Mouse (Mus musculus) right cerebral cortex, postnatal 4 days (tissue): ENCODE measurements around the gene Efna4.

Experiments
- DNase-seq: peaks from one replicate; pipeline ENCODE4 v3.0.0-alpha.2; 2022

Efna4 gene

DNA sequence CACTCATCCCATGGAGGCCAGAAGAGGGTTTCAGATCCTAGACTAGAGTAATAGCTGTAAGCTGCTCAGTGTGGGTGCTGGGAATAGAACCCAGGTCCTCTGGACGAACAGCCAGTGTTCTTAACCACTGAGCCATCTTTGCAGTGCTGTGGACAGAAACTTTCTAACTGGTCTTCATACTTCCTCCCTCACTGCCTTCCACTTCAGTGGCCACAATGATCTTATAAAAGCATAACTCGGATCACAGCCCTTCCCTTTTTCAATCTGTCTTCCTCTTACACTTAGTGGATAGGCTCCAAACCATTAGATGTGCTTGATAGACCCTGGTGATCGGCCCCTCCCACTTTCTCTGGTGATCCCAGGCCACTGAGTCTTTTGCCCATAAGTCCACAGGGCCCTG, 22.4 kb upstream of the Efna4 start:
- no peak for DNase-seq

DNA sequence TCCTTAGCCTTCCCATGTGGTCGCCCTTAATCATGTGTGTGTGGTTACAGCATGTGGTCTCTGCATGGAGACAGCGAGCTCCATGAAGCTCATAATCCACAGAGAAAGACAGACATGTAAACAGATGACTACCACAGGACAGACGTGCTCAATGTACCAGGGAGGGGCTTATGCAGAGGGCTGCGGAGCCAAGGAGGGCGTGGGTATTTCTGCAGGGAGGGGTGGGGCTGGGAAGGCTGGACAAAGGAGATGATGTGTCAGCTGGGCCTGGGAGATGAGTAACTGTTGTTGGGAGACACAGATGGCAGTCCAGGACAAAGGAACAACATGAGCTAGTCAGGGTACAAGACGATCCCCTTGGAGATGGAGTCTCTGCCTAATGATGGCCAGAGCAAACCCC, 21.8 kb upstream of the Efna4 start:
- DNase-seq = no peak

DNA sequence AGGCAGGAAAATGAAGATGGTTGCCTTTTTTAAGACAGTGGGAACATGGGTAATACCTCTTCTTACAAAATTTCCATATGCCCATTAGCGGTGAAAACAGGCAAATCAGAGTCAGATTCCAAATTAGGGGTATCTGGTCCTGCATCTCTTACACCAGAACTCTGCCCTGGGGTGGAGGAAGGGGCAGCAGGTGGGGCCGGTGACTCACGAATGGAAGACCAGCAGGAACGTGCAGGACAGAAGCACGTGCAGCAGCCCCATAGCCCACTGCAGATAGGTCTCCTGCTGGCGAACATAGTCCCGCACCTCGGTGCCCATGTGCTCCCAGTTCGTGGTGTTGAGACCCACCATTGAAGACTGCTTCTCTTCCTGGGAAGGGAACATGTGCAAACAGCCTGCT, 18.2 kb upstream of the Efna4 start:
- no peak for DNase-seq

DNA sequence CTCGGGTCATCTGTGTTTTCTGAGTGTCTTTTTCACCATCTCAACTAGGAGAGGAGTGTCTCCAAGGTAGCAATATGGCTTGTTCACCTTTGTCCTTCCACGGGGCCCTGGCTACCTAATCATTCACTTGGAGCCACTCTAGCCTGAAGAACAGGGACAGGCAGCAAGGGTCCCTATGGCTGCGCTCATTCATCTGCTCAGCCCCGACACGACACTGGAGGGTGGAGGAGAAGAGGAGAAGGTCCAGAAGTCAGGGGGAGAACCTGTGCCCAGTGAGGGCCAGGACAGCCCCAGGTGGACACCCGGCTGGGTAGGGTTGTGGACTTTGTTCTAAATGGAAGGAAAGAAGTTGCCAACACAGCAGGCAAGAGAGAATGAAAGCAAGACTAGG, 17.7 kb upstream of the Efna4 start:
- DNase-seq = no peak

DNA sequence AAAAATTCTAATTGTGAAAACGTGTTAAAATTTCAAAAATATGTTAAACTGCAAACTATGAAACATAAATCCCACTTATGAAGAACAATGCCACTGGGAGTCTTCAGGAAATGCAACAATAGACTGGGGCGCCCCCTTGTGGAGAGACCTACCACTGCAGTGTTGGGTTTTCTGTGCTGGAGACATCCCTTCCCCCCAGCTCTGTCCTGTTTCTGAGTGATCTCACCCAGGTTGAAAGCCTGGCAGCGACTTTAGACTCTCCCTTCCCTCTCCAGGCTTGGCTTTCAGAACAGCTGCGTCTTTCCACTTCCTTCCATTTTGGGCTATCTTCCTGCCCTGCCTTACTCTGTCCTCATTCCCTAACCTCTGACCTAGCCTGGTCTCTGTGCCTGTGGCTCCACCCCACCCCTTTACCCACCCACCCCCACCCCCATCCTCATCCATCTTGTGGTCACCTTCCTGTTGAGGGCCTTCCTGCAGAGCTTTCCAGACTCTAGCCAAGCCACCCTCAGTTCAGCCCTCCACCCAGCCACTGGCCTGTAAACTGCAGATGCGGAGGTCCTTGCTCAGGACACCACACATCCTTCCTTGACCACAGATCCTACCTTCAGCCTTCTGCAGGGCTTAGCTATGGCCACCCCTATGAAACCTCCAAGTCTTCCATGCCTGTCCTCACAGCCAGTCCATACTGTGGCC, 17.1 kb upstream of the Efna4 start:
- DNase-seq = peak; percentile 80

DNA sequence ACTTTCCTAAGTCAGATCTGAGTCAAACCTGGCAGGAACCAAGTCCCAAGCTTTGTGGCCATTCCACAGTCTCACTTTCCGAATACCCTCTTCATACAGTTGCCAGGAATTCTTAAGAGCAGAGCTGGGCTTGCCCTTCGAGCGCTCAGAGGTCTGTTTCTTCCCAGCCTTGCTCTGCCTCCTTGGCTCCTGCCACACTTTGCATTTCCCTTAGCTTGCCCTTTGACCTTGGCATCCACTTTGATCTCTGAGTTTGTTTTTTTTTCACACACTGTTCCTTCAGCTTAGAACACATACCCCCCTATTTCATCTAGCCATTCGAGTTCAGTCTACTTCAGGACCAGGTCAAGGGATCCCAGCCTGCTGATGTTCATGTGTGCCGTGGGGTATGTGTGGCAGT, 13.4 kb upstream of the Efna4 start:
- DNase-seq = no peak

DNA sequence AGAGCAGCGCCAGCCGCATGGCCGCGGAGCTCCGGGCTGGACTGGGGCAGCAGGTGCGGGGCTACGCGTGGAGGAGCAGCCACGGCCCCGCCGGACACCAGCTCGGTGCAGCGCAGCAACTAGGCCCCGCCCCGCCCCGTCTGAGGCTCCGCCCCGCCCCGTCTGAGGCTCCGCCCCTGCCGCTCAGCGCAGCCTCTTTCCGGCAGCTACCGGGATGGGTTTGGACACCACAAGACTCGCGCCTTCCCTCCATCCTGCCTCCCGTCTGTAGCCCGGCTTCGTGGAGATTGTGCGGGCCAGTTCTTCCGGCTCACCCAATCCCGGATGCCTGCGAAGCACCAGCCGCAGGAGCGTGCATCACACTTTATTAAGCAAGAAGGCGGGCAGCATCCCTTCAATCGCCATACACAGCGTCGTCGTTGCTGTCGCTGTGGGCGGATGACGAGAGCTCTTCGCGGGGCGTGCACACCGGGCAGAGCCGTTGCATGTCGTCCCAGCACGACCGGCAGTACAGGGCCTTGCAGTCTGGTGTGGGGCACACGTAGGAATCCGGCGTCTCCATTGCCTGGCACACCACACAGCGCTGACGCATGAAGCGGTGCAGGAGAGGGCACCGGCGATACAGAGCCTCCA, 12.2 kb upstream of the Efna4 start, which contains the start of gene Adam15:
Gene Adam15, minus strand, starts transcription at position 128 of the 633 bp plus-strand sequence.
- peak; percentile 90 for DNase-seq

DNA sequence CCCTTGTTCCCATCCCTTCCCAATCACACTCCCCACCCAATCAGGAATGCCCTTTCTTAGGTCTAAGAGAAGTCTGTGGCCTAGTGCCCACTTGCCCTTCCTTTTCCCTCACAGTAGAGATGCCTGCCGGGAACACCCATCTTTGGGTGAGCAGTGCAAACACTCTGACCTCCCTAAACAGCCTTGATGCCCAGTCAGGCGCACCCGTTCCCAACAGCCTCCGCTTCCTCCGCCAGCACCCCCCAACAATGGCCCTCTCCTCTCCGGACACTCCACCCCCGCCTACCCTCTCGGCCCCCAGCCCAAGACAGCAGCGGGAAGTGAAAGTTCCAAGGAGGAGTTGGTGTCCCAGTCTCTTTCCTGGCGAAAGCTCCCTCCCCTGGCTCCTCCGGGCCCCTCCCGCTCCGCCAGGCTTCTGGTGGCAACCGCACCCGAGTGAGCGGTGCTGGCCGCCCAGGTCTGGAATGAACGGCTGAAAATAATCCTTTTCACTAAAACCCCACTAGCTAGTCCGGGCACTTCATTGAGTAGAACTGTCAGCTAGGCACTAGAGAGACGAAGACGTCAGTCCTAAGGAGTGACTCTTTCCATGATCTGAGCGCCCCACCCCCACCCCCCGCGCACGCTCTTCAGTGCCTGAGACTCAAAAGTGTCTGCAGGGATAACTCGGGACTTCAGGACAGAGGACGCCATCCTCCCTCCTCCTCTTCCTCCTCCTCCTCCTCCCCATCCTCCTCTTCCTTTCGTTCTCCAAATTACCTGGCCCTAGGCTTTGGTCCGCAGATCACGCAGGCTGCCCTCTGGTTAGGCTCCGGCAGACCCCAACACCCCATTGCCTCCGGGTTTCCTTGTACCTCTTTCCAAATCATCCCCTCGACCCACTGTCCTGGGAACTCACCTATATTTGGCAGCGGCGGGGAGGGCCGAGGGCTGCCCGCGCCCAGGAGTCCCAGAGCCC, 11.4 kb upstream of the Efna4 start:
- no peak for DNase-seq

DNA sequence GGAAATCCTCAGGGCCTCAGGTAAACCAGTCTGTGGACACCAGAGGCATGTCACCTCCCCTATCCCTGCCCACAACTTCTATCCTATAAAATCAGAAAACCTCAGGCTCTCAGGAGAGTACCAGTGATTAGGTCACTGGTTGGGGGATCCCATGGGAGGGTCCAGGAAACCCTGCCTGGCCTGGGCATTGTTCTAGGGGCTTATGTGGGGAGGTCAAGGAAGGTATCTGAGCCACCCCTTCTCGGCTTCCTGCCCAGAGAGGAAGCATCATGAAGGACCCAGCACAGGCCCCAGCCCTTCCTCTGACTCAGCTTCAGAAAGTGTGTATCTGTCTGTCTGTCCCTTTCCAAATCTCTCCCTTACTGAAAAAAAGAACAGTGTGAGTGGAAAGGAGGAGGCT, 10.1 kb upstream of the Efna4 start:
- DNase-seq = no peak

DNA sequence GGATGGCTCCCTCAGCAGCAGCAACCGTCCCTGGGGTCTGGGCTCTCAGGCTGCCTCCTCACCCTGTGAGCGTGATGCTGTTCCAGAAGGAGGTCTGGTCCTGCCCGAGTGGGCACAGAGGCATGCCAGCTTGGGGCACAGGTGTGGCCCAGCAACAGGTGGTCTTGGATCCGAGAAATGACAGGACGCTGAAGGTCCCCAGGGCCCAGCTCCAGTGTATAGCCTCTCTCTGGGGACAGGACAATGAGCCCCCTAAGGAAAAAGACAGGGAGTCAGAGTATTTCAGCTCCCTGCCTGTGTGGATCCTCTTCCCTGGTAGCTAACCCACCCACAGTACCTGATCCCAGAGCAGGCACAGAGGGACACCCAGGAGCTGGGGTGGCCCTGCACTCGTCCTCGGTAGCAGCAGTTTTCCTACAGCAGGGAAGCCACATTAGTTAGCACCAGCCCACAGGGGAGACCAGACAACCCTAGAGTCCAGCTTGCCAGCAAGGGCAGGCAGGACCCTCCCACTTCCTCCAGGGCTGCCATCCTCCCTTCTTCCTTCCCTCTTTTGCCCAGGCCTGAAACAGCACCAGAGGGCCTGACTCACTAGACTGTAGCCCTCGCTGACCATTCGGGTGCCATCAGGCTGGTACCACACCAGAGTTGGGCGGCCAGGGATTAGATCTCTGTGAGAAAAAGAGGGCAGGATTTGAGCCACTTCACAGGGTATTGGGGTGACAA, 9.2 kb upstream of the Efna4 start:
- no peak for DNase-seq

DNA sequence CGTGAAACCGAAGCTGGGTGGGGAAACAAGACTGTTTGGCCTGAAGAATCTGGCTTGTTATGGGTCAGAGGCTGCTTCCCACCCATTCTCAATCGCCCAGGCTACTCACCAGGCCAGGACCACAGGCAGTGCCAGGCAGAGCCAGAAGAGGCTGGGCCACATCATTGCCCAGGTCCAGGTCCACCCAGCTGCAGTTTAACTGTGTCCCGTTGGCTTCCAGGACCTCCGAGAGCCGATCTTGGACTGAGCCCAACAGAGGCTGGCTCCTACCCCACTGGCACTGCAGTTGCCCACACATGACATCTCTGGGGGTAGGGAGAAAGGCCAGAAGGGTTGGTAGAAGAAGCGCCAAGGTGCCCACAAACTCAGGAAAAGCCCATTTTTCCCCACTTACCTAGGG, 5.5 kb upstream of the Efna4 start:
- DNase-seq = no peak

DNA sequence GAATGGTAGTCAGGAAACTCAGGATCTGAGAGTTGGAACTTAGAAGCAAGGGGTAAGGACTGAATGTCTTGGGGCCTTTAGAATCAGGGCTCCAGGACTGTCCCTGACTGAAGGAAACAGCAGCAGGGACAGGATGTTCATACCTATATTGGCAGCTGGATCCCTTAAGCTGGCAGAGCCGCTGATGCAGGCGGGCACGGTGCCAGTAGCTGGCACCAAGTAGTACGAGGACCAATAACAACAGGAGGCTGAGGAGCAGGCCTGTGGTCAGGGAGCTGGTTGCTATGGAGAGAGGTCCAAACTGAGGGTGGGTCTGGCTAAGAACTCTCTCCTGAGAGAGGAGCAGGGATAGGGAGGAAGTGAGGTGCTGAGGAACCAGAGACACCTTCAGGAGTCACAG, 4.0 kb upstream of the Efna4 start:
- DNase-seq = no peak

DNA sequence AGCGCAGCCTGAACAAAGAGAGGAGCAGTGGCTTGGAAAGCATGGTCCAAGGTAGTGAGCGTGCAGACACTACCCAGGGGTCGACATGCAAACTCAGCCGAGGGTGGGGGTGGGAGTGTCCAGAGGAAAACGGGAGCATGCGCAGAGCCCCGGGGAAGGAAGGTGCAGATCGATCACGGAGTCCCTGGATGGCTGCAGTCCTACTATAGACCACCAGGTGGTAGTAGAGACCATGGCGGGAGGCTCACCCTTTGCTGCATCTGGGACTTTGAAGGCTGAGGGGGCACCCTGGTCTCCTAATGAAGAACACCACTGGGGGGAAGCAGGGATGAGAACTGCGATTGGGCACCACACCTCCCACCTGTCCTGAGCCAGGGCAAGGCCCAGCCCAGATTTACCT, 2.6 kb upstream of the Efna4 start:
- peak; percentile 91 for DNase-seq

DNA sequence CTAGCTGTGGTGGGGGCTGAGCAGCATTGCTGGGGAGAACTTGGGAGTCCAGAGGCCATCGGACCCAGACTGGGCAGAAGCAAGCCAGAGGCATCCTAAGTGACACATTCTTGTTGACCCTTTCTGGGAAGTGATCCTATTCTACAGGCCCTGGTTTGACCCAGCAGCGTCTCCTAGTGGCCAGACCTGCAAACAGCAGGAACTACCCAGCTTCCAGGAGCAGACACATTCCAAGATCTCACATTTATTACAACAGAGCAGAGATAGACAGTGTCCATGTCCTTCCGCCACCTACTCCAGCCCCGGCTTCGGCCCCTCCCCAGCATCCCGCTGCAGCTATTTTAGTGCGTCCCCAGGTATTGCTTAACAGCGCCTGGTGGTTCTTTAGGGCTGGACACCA, 1.6 kb upstream of the Efna4 start:
- peak; percentile 76 for DNase-seq

DNA sequence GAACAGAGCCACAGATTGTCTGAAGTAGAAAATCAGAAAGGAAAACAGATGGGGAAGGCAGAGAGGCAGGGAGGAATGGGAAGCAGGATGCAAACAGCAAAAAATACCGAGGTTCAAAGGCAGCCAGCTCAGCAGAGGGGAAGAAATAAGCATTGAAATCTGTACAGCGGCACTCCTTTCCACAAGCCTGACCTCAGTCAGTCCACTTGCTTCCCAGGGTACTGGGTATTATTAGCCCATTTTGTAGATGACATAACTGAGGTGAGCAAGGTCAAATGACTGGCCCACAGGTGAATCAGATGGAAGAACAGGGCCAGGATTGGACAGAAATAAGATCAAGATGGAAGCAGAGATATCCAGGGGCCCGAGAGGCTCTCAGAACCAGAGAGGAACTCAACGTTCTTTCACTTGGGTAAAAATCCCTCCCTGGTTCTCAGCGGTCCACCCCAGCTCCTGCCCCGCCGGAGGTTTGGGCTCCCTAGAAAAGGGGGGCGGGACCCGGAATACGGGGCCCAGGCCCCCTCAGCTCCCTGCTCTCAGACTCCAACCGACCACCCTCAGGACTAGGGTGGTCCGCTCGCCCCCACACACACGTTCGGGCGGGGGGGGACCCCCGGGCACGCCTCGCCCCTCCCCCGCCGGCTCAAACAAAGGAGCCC, 637 bp downstream of the Efna4 start:
- DNase-seq = peak; percentile 64

DNA sequence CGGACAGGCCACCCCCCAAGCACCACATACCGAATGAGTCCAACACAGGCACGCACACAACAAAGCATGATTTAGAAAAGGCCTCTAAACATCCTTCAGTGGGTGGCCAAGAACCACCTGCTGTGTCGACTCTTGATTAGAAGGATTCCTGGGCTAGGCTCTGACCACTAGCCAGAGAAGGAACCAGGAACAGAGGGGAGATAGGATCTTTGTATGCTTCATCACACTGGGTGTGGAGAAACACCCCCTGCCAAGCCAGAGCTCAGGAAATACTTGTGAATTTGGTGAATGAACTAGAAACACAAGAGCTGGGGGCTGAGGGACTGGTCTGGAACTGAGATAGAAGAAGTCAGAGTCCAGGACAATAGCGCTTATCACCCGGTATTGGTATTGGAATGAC, 1.3 kb downstream of the Efna4 start:
- no peak for DNase-seq

DNA sequence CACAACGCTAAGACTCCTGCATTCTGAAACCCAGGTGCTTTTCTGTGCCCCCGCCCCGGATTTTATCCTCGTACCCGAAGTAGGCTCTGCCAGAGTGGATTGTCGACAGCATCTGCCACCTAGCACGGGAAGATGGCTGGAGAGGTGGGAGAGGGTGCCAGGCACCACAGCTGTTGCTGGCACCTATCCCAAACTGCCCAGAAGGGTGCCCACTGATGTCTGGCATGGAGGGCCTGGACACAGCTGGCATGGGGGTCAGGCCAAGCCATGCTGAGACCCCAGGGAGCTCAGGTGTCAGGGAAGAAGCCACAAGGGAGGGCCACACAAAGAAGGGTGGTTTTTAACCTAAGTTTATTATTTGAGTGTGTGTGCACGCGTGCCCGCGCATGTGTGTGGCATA, 4.8 kb downstream of the Efna4 start:
- no peak for DNase-seq

DNA sequence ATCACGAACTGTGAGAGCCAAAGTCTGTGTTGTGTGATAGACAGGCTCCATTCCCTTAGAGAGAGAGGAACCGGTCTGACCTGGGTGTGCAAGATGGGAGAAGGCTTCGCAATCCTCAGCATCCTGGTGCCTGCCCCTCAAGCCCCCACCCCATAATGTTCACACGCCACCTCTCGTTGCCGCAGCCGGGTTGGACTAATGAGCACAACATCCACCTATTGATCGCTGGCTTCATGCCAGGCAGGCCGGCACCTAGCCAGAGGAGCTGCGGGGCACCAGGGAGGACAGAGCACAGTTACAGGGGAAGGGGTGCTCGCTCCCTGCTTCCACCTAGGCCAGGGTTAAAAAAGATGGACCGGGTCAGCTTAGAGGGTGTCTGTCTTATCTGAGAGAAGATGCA, 5.4 kb downstream of the Efna4 start:
- DNase-seq = peak; percentile 36

DNA sequence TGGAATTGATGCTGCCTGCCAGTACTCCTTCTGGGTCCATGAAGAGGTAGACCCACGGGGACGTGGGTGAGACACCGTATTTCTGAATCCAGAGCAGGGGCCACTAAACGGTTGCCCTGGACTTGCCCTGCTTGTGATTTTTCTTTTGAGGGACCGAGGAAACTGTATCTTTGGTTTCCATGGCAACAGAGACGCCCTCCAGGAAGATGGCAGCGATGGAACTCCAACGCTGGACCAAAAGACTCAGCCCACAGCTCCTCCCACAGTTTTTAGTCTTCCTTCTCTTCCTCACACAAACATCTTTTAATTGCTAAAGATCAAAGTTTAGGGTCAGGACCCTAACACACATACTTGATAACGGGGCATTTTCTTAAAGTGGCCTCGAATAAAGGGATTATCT, 5.8 kb downstream of the Efna4 start:
- DNase-seq = no peak

DNA sequence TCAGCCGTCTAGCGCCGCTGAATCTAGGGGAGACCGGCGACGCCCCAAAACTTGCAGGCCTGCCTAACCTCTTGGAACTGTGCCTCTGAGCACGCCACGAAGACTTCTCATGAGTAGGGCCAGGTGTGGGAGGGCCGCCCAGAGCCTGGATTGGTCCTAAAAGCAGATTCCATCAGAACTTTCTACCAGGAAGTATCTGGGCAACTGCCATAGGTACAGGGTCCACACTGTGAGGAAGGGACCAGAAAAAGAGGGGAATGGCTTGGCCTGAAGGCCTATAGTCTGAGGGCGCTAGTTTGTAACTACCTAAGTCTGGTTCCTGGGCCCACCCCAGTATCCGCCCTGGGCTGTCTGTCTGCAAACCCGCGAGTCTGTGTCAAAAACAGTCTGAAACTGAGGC, 6.3 kb downstream of the Efna4 start:
- DNase-seq = no peak

DNA sequence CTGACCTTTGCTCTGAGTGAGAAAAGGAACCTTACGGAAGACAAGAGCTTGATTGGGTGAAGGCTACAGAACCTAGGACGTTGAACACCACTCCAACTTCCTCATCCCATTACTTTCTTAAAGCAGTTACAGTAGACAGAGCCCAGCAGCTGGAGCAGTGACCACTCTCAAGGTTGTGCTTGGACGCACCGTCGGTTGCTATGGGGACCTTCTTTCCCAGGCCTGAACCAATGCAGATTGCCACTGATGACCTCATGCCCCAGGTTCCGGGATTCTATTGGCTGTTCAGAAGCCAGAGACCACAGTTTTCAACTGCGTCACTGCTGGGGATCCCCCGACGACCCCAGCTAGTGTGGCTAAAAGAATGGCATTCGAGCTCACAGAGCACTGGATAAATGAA, 6.9 kb downstream of the Efna4 start:
- no peak for DNase-seq

DNA sequence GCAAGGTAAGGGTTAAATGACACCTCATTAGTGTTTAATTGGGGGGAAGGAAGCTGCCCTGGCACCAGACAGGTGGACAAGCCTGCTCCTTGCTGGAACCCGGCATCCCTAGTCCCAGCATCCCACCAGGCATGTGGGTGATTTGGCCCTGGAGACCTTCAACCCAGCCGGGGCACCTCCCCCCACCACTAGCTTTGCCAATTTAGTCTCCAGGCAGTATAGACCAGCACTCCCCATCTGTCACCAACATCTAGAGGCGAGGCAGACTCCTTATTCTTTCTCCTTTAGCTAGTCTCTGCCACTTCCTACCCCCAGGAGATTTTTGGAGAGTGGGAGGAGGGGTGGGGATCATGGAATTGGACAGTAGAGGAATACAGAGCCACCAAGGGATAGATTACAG, 7.5 kb downstream of the Efna4 start:
- no peak for DNase-seq

DNA sequence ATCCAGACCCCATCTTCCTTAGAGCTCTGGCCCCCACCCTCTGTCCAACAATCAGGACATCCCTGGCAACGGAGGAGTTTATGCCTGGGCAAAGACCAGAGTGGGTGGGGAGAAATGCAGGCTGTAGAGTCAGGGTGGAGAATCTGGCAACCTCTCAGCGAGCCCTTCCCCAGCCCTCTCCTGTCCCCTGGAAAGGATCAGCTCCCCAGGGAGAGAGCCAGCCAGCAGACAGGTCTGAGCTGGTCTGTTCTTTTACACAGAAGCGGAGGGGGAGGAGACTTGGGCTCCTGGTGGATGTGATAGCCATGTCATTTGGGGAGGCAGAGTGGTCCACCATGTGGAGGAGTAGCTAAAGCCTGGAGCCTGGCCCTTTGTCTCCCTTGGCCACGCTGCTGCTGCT, 9.2 kb downstream of the Efna4 start:
- no peak for DNase-seq
